Mouse (Mus musculus) T-cell, adult 2 months (primary cell): ENCODE results near the gene Kcnj9.

Source experiments
- DNase-seq: peaks from one replicate; pipeline ENCODE4 v3.0.0; 2022; ENCODE audit warnings: low spot score

Gene Kcnj9

GRCm38 (mm10) chr1:172312768-172313561 is 16.2 kb downstream of the Kcnj9 start:
- no peak for DNase-seq

GRCm38 (mm10) chr1:172311921-172312767 is 17.0 kb downstream of the Kcnj9 start:
- peak; percentile 82 for DNase-seq

GRCm38 (mm10) chr1:172311248-172311906 is 17.7 kb downstream of the Kcnj9 start:
- peak; percentile 52 for DNase-seq

GRCm38 (mm10) chr1:172309699-172310398 is 19.3 kb downstream of the Kcnj9 start:
- peak; percentile 90 for DNase-seq

DNA sequence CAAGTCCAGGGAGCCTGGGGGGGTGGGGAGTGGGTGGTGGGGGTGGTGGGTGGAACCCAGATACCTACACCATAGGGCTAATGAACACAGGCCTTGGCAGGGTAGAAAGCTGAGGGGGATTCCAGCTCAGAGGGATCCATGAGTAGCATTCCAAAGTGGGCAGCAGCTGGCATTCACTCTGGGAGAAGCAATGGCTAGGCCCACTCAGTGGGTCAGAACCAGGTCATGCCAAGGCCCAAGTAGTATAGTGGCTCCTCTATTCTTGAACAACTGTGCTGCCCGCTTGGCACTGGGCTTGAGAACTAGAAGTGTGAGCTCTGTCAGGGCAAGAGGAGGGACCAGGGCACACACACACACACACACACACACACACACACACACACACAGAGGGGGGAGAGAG is 20.7 kb downstream of the Kcnj9 start:
- DNase-seq: no peak

- no peak for DNase-seq
Observed at GRCm38 (mm10) chr1:172307936-172308335, 21.2 kb downstream of the Kcnj9 start.

DNA sequence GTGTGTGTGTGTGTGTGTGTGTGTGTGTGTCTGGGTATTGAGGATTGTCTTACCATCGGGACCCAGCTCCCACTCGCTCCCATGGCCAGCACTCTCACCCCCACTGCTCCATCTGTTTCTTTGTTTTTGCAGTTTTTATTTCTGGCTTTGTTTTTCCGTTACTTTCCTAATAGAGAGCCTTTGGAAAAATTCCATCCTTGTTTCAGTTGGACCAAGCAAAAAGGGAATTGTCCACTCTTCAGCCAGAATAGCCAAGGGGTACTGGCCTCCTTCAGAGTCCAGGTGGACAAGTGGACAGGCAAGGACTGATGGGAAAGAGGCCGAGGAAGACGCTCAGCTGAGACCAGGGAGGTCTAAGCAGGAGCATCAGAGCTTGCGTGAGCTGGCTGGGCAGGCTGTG is 22.2 kb downstream of the Kcnj9 start:
- no peak for DNase-seq

DNA sequence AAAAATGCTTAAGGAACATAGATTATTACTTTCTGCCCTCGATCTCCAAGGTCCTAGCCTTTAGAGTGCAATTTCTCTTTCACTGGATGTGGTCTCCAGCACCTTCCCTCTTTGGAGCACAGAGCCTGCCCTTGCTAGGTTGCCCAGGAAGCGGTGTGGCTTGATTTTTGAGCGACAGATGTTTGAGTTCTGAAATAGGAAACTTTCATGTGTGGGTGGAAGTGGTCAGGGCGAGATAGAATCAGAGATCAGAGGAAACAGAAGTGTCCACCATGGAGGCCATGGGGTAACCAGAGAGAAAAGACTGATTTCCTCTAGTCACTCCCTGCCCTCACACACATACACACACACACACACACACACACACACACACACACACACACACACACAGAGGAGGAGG is 22.9 kb downstream of the Kcnj9 start:
- peak; percentile 33 for DNase-seq

- DNase-seq: no peak
Observed at GRCm38 (mm10) chr1:172305635-172306034, 23.5 kb downstream of the Kcnj9 start.

DNA sequence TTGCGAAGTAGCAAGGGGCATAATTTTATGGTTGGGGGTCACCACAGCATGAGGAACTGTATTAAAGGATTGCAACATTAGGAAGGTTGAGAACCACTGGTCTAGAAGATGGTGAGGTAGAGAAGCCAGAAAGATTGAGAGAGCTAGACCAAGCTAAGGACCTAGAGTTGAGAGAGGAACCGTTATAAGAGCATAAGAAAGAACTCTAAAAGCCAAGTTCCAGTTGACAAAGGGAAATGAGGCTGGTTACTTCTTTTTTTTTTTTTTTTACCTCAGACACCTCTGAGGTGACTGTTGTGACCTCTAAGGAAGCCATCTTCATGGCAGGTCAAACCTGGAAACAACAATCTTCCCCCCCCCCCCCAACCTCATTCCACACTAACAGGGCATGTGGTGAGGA is 24.0 kb downstream of the Kcnj9 start:
- DNase-seq: no peak

GRCm38 (mm10) chr1:172304443-172304842 is 24.7 kb downstream of the Kcnj9 start:
- DNase-seq: no peak

DNA sequence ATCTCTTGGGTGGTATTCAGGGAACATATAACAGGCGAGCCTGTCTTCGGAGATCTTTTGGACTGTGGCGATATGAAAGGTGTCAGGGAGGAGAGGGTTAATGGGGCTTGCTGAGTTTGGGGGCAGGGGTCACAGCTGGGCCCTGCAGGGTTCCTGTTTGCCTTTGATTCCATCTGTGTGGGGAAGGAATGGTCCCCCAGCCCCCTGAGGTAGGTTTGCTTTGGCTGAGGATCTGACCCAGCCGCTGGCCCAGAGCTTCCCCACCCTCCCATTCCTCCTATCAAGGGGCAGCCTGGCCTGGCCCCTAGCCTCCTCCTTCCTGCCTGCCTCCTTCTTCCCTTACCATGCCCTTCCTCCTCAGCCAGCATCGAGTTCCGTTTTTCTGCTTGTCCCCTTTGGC is 26.3 kb downstream of the Kcnj9 start:
- no peak for DNase-seq

DNA sequence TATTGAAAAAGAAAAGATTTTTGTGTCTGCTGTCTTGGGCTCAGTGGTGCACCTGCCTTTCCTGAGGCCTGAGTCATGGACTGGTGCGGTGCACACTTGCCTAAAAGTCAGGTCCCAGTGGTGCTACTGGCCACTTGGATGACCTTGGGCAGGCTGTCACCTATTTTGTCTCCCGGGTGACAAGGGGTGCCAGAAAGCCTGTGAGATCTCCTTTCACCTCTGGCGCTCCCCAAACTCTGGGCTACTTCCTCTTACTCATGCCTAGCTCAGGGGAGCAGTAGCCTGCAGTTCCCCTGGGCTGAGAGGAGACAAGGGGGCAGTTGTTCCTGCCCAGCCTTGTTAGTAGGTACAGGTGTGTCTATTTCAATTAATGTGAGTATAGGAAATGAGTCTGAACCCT is 26.8 kb downstream of the Kcnj9 start:
- DNase-seq: no peak

DNA sequence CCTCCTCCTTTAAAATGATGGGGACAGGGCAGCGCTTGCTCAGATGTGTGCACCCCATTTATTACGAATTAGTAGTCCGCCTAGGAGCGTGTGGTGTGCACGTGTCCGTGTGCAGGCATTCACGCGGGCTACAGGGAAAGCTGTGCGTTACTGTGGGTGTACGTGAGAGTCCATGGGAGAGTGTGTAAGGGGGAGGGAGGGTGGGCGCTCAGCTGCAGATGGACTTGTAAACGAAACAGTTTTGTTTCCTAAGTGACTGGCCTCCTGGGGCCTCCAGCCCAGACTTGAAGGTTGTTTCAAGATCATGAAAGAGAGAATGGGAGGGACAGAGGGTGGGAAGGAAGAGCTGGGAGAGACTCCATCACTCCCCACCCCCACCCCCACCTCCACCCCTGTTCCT is 27.9 kb downstream of the Kcnj9 start:
- DNase-seq: no peak

DNA sequence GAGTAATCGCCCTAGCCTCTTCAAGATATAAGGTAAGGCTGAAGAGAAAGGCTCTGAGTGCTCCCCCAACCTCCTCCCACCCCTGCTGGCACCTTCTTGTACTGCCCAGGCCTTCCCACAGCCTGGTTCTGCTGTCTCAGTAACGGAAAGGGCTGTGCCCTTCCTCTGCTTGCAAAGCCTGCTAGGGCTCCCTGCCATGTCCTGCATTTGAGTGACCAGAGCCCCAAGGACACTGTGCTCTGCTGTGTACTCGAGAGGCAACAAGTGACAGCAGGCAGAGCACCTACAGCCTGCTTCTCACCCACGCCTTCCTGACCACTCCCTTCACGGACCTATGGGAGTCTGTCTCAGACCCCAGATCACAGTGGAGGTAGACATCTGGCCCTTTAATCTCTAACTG is 28.9 kb downstream of the Kcnj9 start:
- DNase-seq: no peak

DNA sequence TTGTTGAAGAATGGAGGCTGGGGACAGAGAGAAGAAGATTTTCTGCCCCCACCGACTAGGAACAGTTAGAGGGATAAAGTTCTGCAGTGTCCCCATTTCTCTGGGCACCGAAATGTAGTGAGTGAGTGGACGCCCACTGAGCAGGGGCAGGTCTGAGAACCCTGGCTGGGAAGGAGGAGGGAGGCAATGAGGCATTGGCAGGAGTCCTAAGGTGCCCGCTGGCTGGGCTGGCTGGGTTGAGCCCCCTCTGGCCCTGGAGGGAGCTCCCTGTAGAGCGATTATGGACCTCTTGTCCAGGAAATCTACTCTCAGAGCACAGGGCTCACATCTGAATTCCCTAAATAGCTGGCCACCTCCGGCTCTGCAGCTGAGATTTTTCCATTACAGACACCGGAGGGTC is 29.6 kb downstream of the Kcnj9 start:
- no peak for DNase-seq

DNA sequence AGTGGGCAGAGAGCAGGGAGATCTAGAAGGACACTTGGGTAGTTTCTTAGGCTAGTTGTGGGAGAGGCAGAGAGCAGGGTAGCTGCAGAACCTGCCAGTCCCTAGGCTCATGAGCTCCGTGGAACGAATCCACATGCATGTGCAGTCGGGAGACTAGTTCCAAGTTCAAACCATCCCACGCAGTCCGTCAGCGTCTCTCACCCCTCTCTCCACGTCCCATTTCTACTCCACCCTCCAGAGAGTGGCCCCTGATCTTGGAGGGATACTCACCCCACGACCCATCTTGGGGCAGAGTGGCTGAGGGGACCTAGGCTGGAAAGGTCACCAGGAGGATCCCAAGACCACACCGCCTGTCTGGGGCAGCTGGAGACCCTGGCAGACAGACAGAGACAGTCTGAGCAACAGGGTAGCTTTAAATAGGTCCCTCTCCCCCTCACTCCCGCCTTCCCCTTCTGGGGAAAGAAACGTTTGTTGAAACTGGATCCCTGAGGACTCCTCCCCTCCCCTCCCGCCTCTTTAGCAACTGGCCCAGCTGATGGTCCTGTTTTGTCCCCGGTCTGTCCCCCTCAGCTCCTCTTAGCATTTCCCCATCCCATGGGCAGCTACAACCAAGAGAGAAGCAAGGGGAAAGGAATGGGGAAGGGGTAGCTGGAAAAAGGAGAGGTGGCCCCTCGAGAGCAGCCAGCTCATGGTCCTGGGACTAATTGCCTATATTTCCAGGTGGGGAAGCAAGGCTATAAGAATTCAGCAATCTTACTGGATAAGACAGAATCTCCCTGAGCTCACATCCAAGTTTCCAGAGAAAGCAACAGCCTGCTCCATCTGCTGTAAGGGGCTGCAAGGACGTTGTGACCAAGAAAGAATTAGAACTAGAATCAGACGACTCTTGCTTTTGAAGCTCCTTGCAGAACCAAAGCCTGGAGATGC is 31.2 kb downstream of the Kcnj9 start, which contains the start of gene Atp1a2:
Gene Atp1a2 (minus strand): TSS at position 454 of the 927 bp plus-strand sequence.
- no peak for DNase-seq

DNA sequence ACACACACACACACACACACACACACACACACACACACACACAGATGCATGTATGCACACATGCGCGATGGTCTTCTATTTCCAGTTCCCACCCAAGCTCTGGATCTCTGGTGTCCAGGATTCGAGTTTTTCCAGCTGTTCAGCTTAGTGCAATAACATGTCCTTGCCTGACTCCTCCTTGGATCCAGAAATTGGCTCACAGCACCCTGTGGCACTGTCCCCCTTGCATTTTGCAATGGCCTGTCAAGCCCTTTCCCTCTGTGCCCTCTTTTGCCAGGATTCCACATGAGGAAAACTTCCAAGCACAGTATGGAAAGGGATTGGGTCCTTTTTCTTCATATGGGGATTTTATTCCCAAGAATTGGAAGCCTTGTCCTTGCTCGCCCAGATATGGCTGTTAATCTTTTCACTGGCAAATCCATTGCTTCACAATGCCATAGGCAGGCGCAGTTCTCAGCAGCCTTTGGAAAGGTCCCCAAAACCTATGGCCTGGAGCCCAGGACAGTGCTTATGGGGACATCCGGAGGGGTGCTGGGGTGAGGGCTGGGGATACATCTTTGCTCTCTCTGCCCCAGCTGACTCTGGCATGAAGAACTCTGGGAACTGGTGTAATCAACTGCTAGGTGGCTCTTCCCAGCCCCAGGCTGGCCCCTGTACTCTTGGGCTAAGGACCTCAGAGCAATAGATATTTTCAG is 32.2 kb downstream of the Kcnj9 start:
- DNase-seq: no peak

DNA sequence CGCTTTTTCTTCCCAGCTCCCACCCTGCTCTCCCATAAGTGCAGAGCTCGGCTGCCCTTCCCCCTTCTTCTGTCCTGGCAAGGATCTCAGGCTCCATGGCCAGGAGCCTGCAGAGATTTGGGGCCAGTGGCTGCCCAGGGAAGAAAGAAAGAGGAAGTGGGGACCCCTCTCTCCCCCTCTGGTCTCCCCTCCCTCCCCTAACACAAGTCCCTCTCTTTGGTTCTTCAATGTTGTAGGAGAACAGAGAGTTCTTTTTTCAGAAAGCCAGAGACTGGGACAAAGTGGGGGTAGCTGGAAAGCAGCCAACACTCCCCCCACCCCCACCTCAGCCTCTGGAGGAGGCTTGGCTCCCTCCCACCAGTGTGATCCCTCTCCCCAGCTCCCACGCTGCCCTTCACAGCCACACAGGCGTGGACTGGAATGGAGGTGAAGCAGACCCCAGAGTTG is 33.3 kb downstream of the Kcnj9 start:
- no peak for DNase-seq

- DNase-seq: no peak
Observed at GRCm38 (mm10) chr1:172293449-172293848, 35.7 kb downstream of the Kcnj9 start.
